Mouse (Mus musculus) R1 (cell line): Measurements from ENCODE around the gene Mest.

ENCODE experiments used
- DNase-seq: peaks from one replicate; pipeline ENCODE4 v3.0.0-alpha.2; 2018; ENCODE audit warnings: low read depth, low spot score

Mest gene

DNA sequence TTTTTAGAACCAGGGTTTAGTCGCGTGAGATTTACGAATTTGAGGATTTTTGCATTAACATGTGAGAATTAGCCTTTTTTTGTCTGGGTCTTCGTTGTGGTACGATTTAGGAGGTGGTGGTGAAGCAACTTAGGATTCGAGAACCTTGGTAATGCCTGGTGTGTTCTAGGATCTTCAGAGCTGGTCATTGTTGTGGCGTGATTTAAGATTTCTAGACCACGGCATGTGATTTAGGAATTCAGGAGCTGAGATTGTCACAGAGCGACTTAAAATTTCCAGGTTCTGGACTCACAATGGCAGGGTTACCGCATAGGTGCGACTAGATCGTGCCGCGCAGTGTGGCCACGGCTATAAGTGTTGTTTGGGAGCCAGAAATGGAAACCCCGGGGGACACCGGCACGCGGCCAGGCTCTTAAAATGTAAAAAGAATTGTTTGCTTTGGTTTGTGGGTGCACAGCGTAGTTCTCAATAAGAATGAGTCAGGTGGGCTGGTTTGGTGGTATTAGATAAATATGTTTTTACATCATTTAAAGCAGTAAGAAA lies 15.2 kb downstream of the Mest start:
- DNase-seq = peak; percentile 41

DNA sequence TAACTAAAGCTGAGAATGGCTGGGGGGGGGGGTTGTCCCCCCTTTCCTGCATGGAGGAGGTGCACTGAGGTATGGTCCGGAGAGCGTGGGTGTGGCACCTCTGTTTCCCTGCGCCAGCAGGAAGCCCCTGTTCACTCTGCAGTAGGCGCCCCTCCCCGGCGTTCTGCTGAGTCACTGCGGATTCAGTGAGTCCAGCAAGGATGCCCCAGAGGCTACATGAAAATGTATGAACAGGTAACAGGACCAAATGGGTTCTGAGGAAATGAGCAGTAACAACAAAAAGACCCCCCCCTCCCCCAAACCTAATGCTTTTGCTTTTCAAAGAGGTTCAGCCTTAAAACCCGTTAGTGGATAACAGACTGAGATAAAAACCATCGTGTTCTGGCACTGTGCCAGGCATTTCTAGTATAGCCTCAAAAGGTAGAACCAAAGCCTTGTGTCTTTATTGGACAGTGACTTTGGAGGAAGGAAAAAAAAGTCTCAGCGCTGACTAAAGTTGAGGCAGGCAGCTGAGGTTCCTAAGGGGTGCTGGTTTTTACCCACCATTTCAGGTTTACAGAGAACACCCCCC lies 15.9 kb downstream of the Mest start:
- DNase-seq = peak; percentile 86

DNA sequence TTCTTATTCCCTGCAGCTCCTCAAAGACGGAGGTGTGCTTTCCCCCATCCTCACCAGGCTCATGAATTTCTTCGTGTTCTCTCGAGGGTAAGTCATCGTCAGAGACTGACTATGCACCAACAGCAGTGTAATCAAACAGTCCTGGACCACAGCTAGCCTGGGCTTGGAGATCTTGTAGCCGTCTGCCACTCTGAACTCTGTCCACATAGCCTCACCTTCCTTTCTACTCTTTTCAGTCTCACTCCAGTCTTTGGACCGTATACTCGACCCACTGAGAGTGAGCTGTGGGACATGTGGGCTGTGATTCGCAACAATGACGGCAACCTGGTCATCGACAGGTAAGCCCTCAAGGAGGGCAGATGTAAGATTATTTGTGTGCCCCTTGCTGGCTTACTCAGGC lies 21.5 kb downstream of the Mest start:
- DNase-seq = no peak

DNA sequence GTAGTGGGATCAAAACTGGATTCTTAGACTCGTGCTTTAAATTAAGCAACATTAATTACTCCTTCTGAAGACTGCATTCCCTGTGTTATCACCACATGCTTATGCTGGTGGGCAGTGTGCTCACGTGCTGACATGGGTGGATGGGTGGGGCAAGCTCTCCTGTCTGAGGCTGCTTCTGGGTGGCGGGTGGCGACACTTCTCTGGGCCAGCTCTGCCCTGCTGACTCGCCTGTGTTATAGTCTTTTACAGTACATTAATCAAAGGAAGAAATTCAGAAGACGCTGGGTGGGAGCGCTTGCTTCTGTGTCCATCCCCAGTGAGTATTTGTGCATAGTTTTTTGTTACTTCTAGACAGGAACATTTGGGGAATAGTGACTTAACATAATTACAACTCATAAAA lies 22.2 kb downstream of the Mest start:
- DNase-seq = no peak

DNA sequence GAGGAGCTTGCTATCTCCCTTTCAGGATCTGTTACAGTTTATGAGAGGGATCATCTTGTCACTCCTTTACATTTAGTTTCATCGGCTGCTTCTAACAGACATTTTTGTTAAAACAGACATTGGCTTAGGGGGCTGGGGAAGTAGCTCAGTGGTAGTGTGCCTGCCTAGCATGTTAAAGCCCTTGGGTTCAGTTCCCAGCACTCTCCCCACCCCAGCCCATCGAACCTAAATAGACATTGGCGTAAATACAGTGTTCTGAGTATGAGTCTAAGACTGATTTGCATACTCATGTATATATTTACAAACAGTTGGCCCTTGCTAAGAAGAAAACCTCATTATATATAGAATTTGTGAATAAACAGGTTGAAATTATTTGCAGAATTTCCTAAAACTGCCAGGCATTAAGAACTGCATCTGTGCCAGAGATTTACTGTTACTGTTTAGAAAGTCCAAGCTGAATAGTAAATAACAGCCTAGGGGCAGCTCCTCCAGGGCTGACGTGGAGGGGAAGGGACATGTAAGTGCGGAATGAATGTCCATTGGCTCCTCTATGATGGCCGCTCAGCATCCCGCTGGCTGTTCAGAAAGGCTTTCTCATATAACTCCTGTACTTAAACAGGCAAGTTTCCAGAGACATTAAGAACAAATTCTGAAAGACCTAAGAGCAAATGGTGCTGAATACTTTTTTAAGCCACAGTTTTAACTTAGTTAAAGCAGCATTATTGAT lies 24.4 kb downstream of the Mest start:
- no peak for DNase-seq

- DNase-seq = no peak
Measured at GRCm38 (mm10) chr6:30748358-30748910, 25.1 kb downstream of the Mest start.

GRCm38 (mm10) chr6:30749042-30749689 lies 25.8 kb downstream of the Mest start:
- DNase-seq = no peak

DNA sequence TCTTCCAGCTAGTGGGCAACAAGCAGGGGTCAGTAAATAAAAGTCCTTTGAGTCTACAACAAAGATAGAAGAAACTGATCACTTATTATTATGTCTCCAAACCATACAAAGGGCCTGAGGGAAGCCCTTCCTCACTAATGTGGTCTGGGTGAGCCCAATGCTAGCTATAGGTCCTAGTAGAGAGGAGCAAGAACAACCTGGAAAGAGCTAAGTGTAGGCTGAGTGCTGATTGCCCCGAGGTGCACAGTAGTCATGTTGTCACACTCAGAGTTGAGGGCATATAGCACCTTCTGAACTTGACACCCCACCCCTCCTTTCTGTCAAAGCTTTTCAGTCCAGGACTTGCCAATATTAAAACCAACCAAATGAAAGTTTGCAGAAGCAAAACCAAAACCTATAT lies 26.5 kb downstream of the Mest start:
- no peak for DNase-seq

DNA sequence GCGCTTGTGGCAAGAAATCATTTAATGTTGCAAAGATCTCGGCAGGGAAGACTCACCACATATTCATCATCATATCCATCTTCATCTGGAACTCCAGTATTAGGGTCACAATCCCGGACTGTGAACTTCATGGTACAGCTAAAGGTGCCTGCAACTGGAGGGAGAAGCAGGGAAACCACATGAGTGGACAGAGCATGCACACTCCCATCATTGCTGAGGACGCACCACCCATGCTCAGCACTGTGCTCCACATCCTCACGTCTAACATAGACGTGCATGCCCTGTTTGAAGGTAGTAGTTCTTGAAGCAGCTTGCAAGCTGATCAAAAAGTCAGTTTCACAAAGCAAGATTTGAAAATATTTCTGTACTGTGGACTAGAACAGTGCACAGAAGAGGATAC lies 27.1 kb downstream of the Mest start:
- DNase-seq = no peak

DNA sequence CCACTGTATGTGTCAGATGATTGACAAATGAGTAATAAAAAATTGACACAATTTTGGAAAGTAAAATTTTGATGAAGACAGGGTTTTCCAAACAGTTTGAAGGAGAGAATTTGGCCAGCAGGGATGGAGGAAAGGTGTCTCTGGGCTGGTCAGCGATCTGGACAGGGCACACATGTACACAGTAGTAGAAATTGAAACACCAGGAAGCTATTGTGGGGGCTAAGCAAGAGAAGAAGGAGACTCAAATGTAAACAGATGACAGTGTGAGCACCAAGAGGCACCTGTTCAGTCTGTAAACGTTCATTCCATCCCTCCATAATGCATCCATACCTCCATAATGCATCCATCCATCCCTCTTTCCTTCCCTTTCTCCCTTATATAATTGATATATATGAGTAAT lies 27.9 kb downstream of the Mest start:
- DNase-seq = no peak
